Mouse (Mus musculus) lung, embryonic 16.5 days (tissue): ENCODE data around the gene Topaz1. TPM values are rescaled to one million over a fixed set of nuclear protein-coding genes. Genes with fewer than 3 reads are reported as not detected.

Experiments used
- ATAC-seq: fragments of 200-750 bp; cut with Nextera tagmentation; 2 replicates; pipeline ENCODE4 v1.8.0; 2017; ENCODE audit warnings: low read depth, mild to moderate bottlenecking, moderate library complexity
- H3K27ac ChIP-seq: fragments of 300-500 bp; sonication (generic); 2 replicates; pipeline ENCODE4 v1.5.1; 2014; ENCODE audit warnings: mild to moderate bottlenecking, control low read depth, low read length
- H3K27me3 ChIP-seq: fragments of 300-500 bp; sonication (generic); 2 replicates; pipeline ENCODE4 v1.6.1; 2014; ENCODE audit warnings: low read depth, low read length, mixed read lengths; ENCODE audit not compliant: control insufficient read depth, insufficient read depth
- H3K36me3 ChIP-seq: fragments of 300-500 bp; sonication (generic); 2 replicates; pipeline ENCODE4 v1.6.1; 2014; ENCODE audit warnings: low read length; ENCODE audit not compliant: control insufficient read depth, insufficient read depth
- H3K4me1 ChIP-seq: fragments of 300-500 bp; sonication (generic); replicated peaks from 2 replicates; pipeline ENCODE4 v1.6.1; 2014; ENCODE audit warnings: low read length, mixed read lengths; ENCODE audit not compliant: control insufficient read depth, insufficient read depth
- H3K4me2 ChIP-seq: fragments of 300-500 bp; sonication (generic); 2 replicates; pipeline ENCODE4 v1.6.1; 2014; ENCODE audit warnings: low read depth, low read length, control low read depth
- H3K4me3 ChIP-seq: fragments of 300-500 bp; sonication (generic); 2 replicates; pipeline ENCODE4 v1.5.1; 2014; ENCODE audit warnings: mild to moderate bottlenecking, low read length, control low read depth
- H3K9ac ChIP-seq: fragments of 300-500 bp; sonication (generic); 2 replicates; pipeline ENCODE4 v1.6.1; 2014; ENCODE audit warnings: low read length, control low read depth
- H3K9me3 ChIP-seq: fragments of 300-500 bp; sonication (generic); 2 replicates; pipeline ENCODE4 v1.6.1; 2016; ENCODE audit warnings: low read length; ENCODE audit not compliant: control insufficient read depth
- WGBS: fragments of 180-500 bp; shearing (Covaris S2); extraction: QIAGEN DNeasy Blood & Tissue Kit; methylation state at CpG from one replicate; pipeline ENCODE4 v1.1.7; 2014; 5-methylcytosine and 5-hydroxymethylcytosine counted together
- polyA plus RNA-seq: library from polyadenylated mRNA; unstranded; fragments of >200 nt; fragmentation: Nextera tagmentation; extraction: Ambion mirVana; gene quantifications from 2 replicates; pipeline ENCODE4 v1.2.1, GENCODE M21; 2015

The Topaz1 gene
- polyA plus RNA-seq, 1 experiment from 2014 or later, result not detected

DNA sequence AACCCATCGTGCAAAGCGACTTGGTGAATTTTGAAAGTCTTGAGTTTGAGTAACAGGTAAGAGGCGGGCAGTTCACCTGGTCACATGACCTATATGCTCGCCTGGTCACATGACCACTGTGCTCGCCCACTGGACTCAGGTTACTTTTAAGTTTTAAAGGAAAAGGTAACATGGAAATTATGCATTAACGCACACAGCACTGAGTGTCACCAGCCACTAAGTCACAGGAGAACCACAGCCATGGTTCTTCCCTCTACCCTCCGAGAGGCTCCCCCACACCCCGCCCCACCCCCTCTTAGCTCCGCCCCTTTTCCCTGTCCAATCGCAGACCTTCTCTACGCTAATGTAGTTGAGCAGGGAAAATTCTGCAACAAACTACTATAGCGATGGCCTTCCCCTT lies 13.9 kb upstream of the Topaz1 start:
- no peaks in the 10 kb centered on the region for H3K36me3 ChIP-seq
- H3K4me3 ChIP-seq, result peak overlapping the region; percentile 27
- no peak overlapping the region for H3K9ac ChIP-seq
- peaks cover 5% of the 10 kb centered on the region for H3K27me3 ChIP-seq
- 35% methylated on average over 12 of the region's 12 CpGs for WGBS
- peak; percentile 18; the same call in 1 of the 2 replicates for ATAC-seq
- H3K9me3 ChIP-seq, result no peaks in the 10 kb centered on the region
- H3K27ac ChIP-seq, result no peak overlapping the region
- peak overlapping the region; percentile 26; the same call in 1 of the 2 replicates for H3K4me2 ChIP-seq
- no peaks in the 10 kb centered on the region; the same call in 1 of the 2 replicates for H3K4me1 ChIP-seq

DNA sequence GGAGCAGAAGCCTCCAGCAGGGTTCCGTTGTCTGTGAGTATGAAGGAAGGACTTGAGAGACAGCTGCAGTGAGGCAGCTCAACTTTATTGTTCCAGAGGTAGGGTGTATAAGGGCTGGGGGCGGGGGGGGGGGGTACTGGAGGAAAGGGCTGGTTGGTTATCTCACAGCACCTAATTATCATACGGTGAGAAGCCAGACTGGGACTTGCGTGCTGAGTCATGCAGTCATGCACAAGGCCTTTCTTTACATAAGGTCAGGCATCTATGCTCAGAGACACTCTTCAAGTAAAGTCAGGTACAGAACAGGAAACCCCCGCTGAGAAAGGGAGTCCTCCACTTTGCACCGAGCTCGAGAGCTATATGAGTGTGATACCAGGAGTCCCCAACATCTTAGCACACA lies 12.2 kb upstream of the Topaz1 start:
- Histone ChIP-seq H3K4me2 (no peak overlapping the region), H3K4me1 (no peaks in the 10 kb centered on the region; the same call in 1 of the 2 replicates), H3K36me3 (no peaks in the 10 kb centered on the region), H3K27me3 (peaks cover 5% of the 10 kb centered on the region), H3K4me3 (no peak overlapping the region), H3K27ac (no peak overlapping the region), H3K9me3 (no peaks in the 10 kb centered on the region), H3K9ac (no peak overlapping the region)
- ATAC-seq, result no peak
- 50% methylated on average over 7 of the region's 7 CpGs for WGBS

DNA sequence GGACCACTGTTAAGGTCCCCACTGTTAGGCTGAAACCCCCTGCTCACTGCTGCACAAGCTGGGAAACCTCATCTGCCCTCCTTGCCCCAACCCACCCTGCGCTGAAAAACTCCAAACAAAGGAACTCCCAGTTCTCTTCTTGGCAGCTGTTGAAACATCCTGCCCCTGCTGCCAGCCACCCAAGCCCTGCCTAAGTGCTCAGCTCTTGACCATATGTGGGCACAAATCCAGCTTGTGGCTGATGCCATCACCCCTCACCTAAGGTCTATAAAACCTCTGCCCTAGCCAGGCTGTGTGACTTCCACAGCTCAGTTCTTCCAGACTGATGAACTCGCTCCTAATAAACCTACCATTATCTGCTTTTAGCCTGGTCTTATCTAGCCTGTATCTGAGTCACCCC lies 11.1 kb upstream of the Topaz1 start:
- Histone ChIP-seq H3K27me3 (peaks cover 2% of the 10 kb centered on the region; the same call in 1 of the 2 replicates), H3K36me3 (no peaks in the 10 kb centered on the region), H3K4me3 (no peak overlapping the region), H3K4me1 (no peaks in the 10 kb centered on the region; the same call in 1 of the 2 replicates), H3K27ac (no peak overlapping the region), H3K9ac (no peak overlapping the region), H3K4me2 (no peak overlapping the region), H3K9me3 (no peaks in the 10 kb centered on the region)
- WGBS, result 51% methylated on average over 2 of the region's 2 CpGs
- ATAC-seq, result peak; percentile 13; the same call in 1 of the 2 replicates

DNA sequence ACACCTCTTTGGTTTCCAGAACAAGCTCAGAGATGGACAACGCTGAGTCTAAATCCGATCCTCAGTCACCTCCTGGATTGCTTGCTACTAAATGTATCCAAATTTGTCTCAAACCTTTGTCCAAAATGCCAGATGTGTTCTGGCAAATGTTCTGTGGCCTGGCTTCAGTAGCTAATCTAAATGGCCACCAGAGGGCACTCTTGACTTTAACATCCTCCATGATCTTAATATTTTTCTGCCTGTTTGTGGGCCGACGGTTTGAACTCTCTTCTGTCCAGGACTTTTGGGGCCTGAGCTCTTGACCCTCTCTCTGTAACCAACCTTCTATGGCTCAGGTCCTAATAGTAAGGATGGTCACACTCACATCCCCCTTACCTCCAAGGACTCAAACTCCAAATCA lies 10.4 kb upstream of the Topaz1 start:
- Histone ChIP-seq H3K36me3 (no peaks in the 10 kb centered on the region), H3K27me3 (peaks cover 2% of the 10 kb centered on the region; the same call in 1 of the 2 replicates), H3K4me2 (no peak overlapping the region), H3K9me3 (no peaks in the 10 kb centered on the region), H3K4me3 (no peak overlapping the region), H3K9ac (no peak overlapping the region), H3K27ac (no peak overlapping the region), H3K4me1 (no peaks in the 10 kb centered on the region; the same call in 1 of the 2 replicates)
- ATAC-seq, result peak; percentile 40; the same call in 1 of the 2 replicates
- 17% methylated on average over 4 of the region's 4 CpGs for WGBS

DNA sequence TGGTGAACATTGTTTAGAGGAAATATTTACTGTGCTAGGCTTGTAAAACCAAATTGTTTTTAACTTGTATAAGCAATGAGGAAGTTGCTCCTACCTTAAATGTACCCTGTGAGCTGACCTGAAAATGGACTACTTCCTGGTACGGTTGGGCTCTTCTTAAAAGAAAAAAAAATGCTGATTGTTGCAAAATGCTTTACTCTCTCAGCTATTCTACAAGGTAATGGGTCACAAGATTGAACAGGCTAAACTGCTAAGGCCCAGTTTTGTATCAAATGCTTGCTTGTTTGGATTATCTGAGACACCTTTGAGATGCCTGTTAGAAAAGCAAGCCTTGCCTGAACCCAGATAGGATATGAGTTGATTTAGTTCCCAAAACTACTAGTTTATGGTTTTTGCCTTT lies 1.3 kb upstream of the Topaz1 start:
- H3K4me3 ChIP-seq, result no peak overlapping the region
- no peak overlapping the region for H3K9ac ChIP-seq
- no peak overlapping the region for H3K27ac ChIP-seq
- no peak for ATAC-seq
- no peak overlapping the region for H3K4me2 ChIP-seq
- H3K36me3 ChIP-seq, result no peaks in the 10 kb centered on the region
- no peaks in the 10 kb centered on the region for H3K27me3 ChIP-seq
- H3K9me3 ChIP-seq, result no peaks in the 10 kb centered on the region
- 59% methylated on average over 1 of the region's 1 CpGs for WGBS
- no peaks in the 10 kb centered on the region for H3K4me1 ChIP-seq

DNA sequence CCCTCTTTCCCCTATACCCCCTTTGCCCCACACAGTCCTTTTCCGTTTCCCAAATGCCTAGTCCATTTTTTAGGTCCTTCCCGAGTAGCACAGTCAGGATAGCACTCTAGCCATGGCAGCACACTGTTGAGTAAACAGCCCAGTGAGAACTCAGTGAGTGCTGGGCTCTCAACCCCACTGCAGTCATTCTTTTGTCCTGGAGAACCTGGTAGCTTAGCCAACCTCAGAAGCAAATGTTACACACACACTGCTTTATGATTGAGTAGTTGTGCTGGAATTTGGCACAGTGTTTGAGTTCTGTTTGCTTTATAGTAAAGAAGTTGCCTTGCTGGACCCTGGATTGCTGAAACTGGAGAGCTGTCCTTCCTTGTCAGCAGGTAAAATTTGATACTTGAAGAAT lies 10.5 kb downstream of the Topaz1 start:
- Histone ChIP-seq H3K27ac (peak overlapping the region; percentile 65), H3K9me3 (no peaks in the 10 kb centered on the region), H3K36me3 (no peaks in the 10 kb centered on the region), H3K27me3 (no peaks in the 10 kb centered on the region), H3K4me3 (no peak overlapping the region), H3K4me2 (no peak overlapping the region), H3K9ac (no peak overlapping the region), H3K4me1 (no peaks in the 10 kb centered on the region)
- 23% methylated on average over 2 of the region's 2 CpGs for WGBS
- peak; percentile 92 for ATAC-seq

DNA sequence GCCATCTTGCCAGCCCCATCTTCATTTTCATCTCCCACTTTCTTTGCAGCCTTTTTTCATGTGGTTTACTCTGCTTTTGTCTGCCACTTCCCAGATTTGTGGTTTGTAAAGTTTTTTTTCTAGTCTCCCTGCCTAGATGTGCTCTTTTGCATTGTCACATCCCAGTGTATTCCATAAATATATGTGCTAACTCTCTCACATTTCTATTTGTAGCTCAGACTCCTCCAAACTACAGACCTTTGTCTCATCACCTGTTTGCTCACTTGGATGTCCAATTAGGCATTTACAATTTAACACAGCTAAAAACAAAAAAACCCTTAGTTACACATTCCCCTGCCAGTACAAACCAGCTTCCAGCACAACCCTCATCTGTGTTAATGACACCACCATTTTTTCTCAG lies 13.0 kb downstream of the Topaz1 start:
- Histone ChIP-seq H3K9me3 (no peaks in the 10 kb centered on the region), H3K4me3 (no peak overlapping the region), H3K27ac (no peak overlapping the region), H3K4me1 (no peaks in the 10 kb centered on the region), H3K4me2 (no peak overlapping the region), H3K9ac (no peak overlapping the region), H3K36me3 (no peaks in the 10 kb centered on the region), H3K27me3 (no peaks in the 10 kb centered on the region)
- ATAC-seq, result no peak

DNA sequence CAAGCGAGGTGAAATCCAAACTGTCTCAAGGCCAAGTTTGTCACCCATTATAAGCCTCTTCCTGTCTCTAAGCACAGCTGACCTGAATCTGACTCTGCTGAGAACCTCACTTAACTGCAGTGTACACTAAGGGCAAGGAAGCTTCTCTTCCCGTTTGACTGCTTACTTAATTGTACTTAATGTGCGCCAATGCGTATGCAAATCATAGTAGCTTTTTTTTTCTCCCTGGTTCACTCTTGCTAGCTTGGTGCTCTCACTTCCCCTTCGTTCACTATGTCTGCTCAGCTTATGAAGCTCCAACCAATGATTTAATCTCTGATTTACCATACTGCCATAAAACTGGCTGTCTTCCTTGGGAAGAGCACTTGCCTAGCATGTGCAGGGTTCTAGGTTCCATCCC lies 38.1 kb downstream of the Topaz1 start:
- Histone ChIP-seq H3K9ac (no peak overlapping the region), H3K27ac (no peak overlapping the region), H3K4me3 (no peak overlapping the region), H3K4me2 (no peak overlapping the region), H3K36me3 (no peaks in the 10 kb centered on the region), H3K4me1 (no peaks in the 10 kb centered on the region), H3K27me3 (no peaks in the 10 kb centered on the region), H3K9me3 (no peaks in the 10 kb centered on the region)
- no peak for ATAC-seq
- WGBS, result 65% methylated on average over 5 of the region's 5 CpGs

DNA sequence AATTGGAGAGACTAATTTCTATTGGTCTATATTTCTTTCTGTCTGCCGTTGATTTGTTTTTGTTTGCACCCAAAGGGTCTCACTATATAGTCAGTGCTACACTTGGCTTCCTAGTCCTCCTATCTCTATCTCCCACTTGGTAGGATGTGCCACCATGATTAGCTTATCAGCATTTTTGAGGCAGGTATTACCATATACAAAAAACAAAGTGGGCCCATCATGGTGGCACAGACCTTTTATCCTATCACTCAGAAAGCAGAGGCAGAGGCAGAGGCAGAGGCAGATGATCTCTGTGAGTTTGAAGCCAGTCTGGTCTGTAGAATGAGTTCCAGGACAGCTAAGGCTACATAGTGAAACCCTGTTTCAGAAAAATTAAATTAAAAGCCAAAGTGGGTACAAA lies 39.4 kb downstream of the Topaz1 start:
- no peak for ATAC-seq
- no peaks in the 10 kb centered on the region for H3K36me3 ChIP-seq
- no peak overlapping the region for H3K9ac ChIP-seq
- 84% methylated on average over 1 of the region's 1 CpGs for WGBS
- no peaks in the 10 kb centered on the region for H3K4me1 ChIP-seq
- no peak overlapping the region for H3K4me2 ChIP-seq
- no peaks in the 10 kb centered on the region for H3K9me3 ChIP-seq
- H3K4me3 ChIP-seq, result no peak overlapping the region
- H3K27ac ChIP-seq, result no peak overlapping the region
- no peaks in the 10 kb centered on the region for H3K27me3 ChIP-seq
